Mouse (Mus musculus): Measurements from ENCODE around the gene Tmod1.

GRCm38 (mm10) chr4:46064263-46064662 lies 25.5 kb downstream of the Tmod1 start:
- TF ChIP-seq ZC3H11A (IDR thresholded peaks at IDR 0.05; ENCODE audit: borderline replicate concordance, low read depth, low read length) (no peak), CHD2 (IDR thresholded peaks at IDR 0.05; ENCODE audit: low read depth, low read length) (no peak), HCFC1 (IDR thresholded peaks at IDR 0.05; ENCODE audit: borderline replicate concordance, insufficient read depth, low read length) (no peak), ZNF384 (IDR thresholded peaks at IDR 0.05; ENCODE audit: low read depth, low read length) (no peak), MAFK (IDR thresholded peaks at IDR 0.05; ENCODE audit: insufficient read depth, low read depth, low read length) (no peak)

Data from ES-E14 (cell line).